Mouse (Mus musculus) stomach, postnatal 0 days (tissue): Measurements from ENCODE around the gene Mybpc2. TPM values are rescaled to one million over a fixed set of nuclear protein-coding genes. Genes with fewer than 3 reads are reported as not detected.
A peak's percentile ranks its signal among the peaks of the same experiment; 100 is the strongest.

Experiments used
- ATAC-seq: fragments of 200-750 bp; cut with Nextera tagmentation; 2 replicates; pipeline ENCODE4 v1.8.0; 2017; ENCODE audit not compliant: low FRiP score, low TSS enrichment
- DNase-seq: peaks from one replicate; pipeline ENCODE4 v3.0.0-alpha.2; 2016; ENCODE audit warnings: low spot score
- H3K27ac ChIP-seq: fragments of 300-500 bp; sonication (generic); replicated peaks from 2 replicates; pipeline ENCODE4 v1.5.1; 2014; ENCODE audit warnings: mild to moderate bottlenecking, control low read depth
- H3K27me3 ChIP-seq: fragments of 300-500 bp; sonication (generic); 2 replicates; pipeline ENCODE4 v1.6.1; 2014; ENCODE audit warnings: low read length; ENCODE audit not compliant: control insufficient read depth, insufficient read depth
- H3K36me3 ChIP-seq: fragments of 300-500 bp; sonication (generic); 2 replicates; pipeline ENCODE4 v1.6.1; 2014; ENCODE audit warnings: low read length, mixed read lengths; ENCODE audit not compliant: control insufficient read depth, insufficient read depth
- H3K4me1 ChIP-seq: fragments of 300-500 bp; sonication (generic); replicated peaks from 2 replicates; pipeline ENCODE4 v1.6.1; 2014; ENCODE audit warnings: antibody characterized with exemption; ENCODE audit not compliant: control insufficient read depth, insufficient read depth
- H3K4me2 ChIP-seq: fragments of 300-500 bp; sonication (generic); replicated peaks from 2 replicates; pipeline ENCODE4 v1.6.1; 2014; ENCODE audit warnings: low read depth, mild to moderate bottlenecking, control low read depth, moderate library complexity
- H3K4me3 ChIP-seq: fragments of 300-500 bp; sonication (generic); 2 replicates; pipeline ENCODE4 v1.5.1; 2014; ENCODE audit warnings: low read depth, low read length, control low read depth
- H3K9ac ChIP-seq: fragments of 300-500 bp; sonication (generic); 2 replicates; pipeline ENCODE4 v1.6.1; 2014; ENCODE audit warnings: mild to moderate bottlenecking, low read length, control low read depth, mixed read lengths
- H3K9me3 ChIP-seq: fragments of 300-500 bp; sonication (generic); 2 replicates; pipeline ENCODE4 v1.6.1; 2016; ENCODE audit warnings: low read length; ENCODE audit not compliant: control insufficient read depth
- CTCF ChIP-seq: IDR thresholded peaks from 2 replicates; pipeline ENCODE4 v1.5.1; 2016; ENCODE audit warnings: antibody characterized with exemption, low read depth, mild to moderate bottlenecking, moderate library complexity
- EP300 ChIP-seq: optimal IDR thresholded peaks from 2 replicates; pipeline ENCODE3; 2016; ENCODE audit warnings: antibody characterized with exemption
- WGBS: fragments of 180-500 bp; shearing (Covaris S2); extraction: QIAGEN DNeasy Blood & Tissue Kit; methylation state at CpG from one replicate; pipeline ENCODE4 v1.1.7; 2014; 5-methylcytosine and 5-hydroxymethylcytosine counted together
- polyA plus RNA-seq: library from polyadenylated mRNA; unstranded; fragments of >200 nt; fragmentation: Nextera tagmentation; extraction: Ambion mirVana; gene quantifications from 2 replicates; pipeline ENCODE4 v1.2.1, GENCODE M21; 2015

Gene Mybpc2
- 0.21 and 0.32 TPM in 2 replicates for polyA plus RNA-seq

DNA sequence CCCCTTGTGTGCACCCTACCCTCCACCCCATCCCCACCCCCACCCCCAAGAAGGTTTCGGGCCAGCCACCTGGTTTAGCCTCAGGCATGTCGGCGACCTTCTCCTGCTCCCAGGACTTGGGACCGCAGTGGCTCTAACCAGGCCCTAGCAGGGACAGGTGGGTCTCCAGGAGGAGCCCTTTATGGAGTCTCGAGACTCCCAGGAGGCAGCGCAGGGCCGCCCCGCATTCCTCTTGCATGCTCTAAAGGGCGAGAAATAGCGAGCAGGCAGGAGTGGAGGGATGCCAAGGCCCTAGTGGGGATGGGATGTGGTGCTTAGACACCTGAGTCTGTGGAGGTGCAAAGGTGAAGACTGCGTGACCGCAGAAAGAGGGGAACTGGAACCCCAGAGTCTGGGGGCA is at the start of gene Mybpc2:
Mybpc2 (minus strand) TSS at position 155 of the 400 bp plus-strand sequence.
- no peak for DNase-seq

GRCm38 (mm10) chr7:44572956-44573484 is 48.6 kb upstream of the Mybpc2 start:
- Histone ChIP-seq H3K9ac (no peak overlapping the region), H3K36me3 (no peaks in the 10 kb centered on the region), H3K4me1 (no peaks in the 10 kb centered on the region), H3K27ac (no peak overlapping the region), H3K9me3 (no peaks in the 10 kb centered on the region), H3K4me2 (no peak overlapping the region), H3K4me3 (no peak overlapping the region), H3K27me3 (no peaks in the 10 kb centered on the region)
- 79% methylated on average over 5 of the region's 5 CpGs for WGBS
- ATAC-seq (no peak), DNase-seq (no peak)
- no peak for TF ChIP-seq EP300
- TF ChIP-seq CTCF, result no peak

More for the DNA sequence above, at the start of gene Mybpc2:
- ATAC-seq, result no peak
- H3K27ac ChIP-seq, result no peak within 1 kb of the TSS
- no peaks in the 10 kb centered on the region for H3K27me3 ChIP-seq
- 25% methylated on average over 12 of the region's 12 CpGs for WGBS
- peaks cover 3% of the 10 kb centered on the region; the same call in 1 of the 2 replicates for H3K4me1 ChIP-seq
- H3K9me3 ChIP-seq, result no peaks in the 10 kb centered on the region
- no peak within 1 kb of the TSS; the same call in 1 of the 2 replicates for H3K4me3 ChIP-seq
- peak within 1 kb of the TSS; percentile 47; the same call in 1 of the 2 replicates for H3K9ac ChIP-seq
- peak within 1 kb of the TSS; percentile 42 for H3K4me2 ChIP-seq
- no peaks in the 10 kb centered on the region for H3K36me3 ChIP-seq
- TF ChIP-seq EP300 (no peak), CTCF (no peak)

GRCm38 (mm10) chr7:44572213-44572701 is 47.8 kb upstream of the Mybpc2 start, which contains the start of gene Napsa:
Napsa (plus strand) TSS chr7:44572380.
- WGBS, result 31% methylated on average over 6 of the region's 7 CpGs

GRCm38 (mm10) chr7:44571811-44572210 is 47.4 kb upstream of the Mybpc2 start:
- DNase-seq, result no peak
- 70% methylated on average over 4 of the region's 4 CpGs for WGBS
- TF ChIP-seq CTCF (no peak), EP300 (no peak)
- Histone ChIP-seq H3K4me2 (no peak overlapping the region), H3K27ac (no peak overlapping the region), H3K9ac (no peak overlapping the region), H3K27me3 (no peaks in the 10 kb centered on the region), H3K36me3 (no peaks in the 10 kb centered on the region), H3K4me3 (no peak overlapping the region), H3K9me3 (no peaks in the 10 kb centered on the region), H3K4me1 (no peaks in the 10 kb centered on the region)
- no peak for ATAC-seq

More at GRCm38 (mm10) chr7:44572213-44572701, 47.8 kb upstream of the Mybpc2 start, which contains the start of gene Napsa:
- Histone ChIP-seq H3K27me3 (no peaks in the 10 kb centered on the region), H3K36me3 (no peaks in the 10 kb centered on the region), H3K4me3 (no peak within 1 kb of the TSS), H3K27ac (no peak within 1 kb of the TSS), H3K9me3 (no peaks in the 10 kb centered on the region), H3K4me2 (no peak within 1 kb of the TSS), H3K9ac (no peak within 1 kb of the TSS), H3K4me1 (no peaks in the 10 kb centered on the region)
- ATAC-seq (peak; percentile 57; the same call in 1 of the 2 replicates), DNase-seq (peak; percentile 55)
- TF ChIP-seq CTCF (no peak), EP300 (no peak)

- Histone ChIP-seq H3K27me3 (no peaks in the 10 kb centered on the region), H3K27ac (no peak overlapping the region), H3K4me2 (no peak overlapping the region), H3K4me1 (no peaks in the 10 kb centered on the region), H3K9me3 (no peaks in the 10 kb centered on the region), H3K9ac (no peak overlapping the region), H3K4me3 (no peak overlapping the region), H3K36me3 (no peaks in the 10 kb centered on the region)
- no peak for DNase-seq
- TF ChIP-seq EP300 (no peak), CTCF (no peak)
- WGBS, result 74% methylated on average over 6 of the region's 6 CpGs
- ATAC-seq, result no peak
Measured at GRCm38 (mm10) chr7:44570989-44571388, 46.5 kb upstream of the Mybpc2 start.

DNA sequence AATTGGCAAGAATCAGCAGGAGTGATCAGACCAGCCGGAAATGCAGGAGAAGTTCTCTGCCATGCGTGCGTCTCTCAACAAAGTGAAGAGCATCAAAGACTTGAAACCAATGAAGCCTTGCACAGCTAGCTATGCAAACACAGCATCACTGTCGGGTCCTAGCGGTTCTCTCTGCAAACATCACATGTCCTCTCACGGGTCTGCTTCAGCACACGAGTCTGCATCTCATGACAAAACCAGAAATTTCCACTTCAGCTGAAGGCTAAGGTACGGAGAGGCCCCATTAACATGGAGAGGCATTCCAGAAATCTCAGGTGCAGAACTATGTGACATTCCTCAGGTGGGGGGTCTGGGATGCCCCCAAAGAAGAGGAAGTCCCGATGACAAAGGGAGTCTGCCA is 44.3 kb upstream of the Mybpc2 start:
- 47% methylated on average over 9 of the region's 9 CpGs for WGBS
- no peak overlapping the region for H3K4me2 ChIP-seq
- ATAC-seq (no peak), DNase-seq (no peak)
- H3K9me3 ChIP-seq, result no peaks in the 10 kb centered on the region
- H3K9ac ChIP-seq, result no peak overlapping the region
- TF ChIP-seq CTCF (no peak), EP300 (no peak)
- H3K4me3 ChIP-seq, result no peak overlapping the region
- no peaks in the 10 kb centered on the region for H3K27me3 ChIP-seq
- H3K36me3 ChIP-seq, result no peaks in the 10 kb centered on the region
- no peaks in the 10 kb centered on the region for H3K4me1 ChIP-seq
- H3K27ac ChIP-seq, result no peak overlapping the region
